Mouse (Mus musculus) liver, embryonic 16.5 days (tissue): Measurements from ENCODE around the gene Tgfbr2. TPM values are rescaled to one million over a fixed set of nuclear protein-coding genes. Genes with fewer than 3 reads are reported as not detected.

ENCODE experiments used
- ATAC-seq: fragments of 200-750 bp; cut with Nextera tagmentation; 2 replicates; pipeline ENCODE4 v1.8.0; 2017; ENCODE audit warnings: low read depth, mild to moderate bottlenecking, moderate number of reproducible peaks, moderate library complexity
- H3K27ac ChIP-seq: fragments of 300-500 bp; sonication (generic); 2 replicates; pipeline ENCODE4 v1.5.1; 2014; ENCODE audit warnings: mild to moderate bottlenecking, low read length
- H3K27me3 ChIP-seq: fragments of 300-500 bp; sonication (generic); 2 replicates; pipeline ENCODE4 v1.6.1; 2014; ENCODE audit warnings: low read depth, low read length, mixed read lengths; ENCODE audit not compliant: control insufficient read depth, insufficient read depth
- H3K36me3 ChIP-seq: fragments of 300-500 bp; sonication (generic); 2 replicates; pipeline ENCODE4 v1.6.1; 2014; ENCODE audit warnings: mild to moderate bottlenecking; ENCODE audit not compliant: control insufficient read depth, insufficient read depth
- H3K4me1 ChIP-seq: fragments of 300-500 bp; sonication (generic); 2 replicates; pipeline ENCODE4 v1.6.1; 2014; ENCODE audit warnings: low read depth, low read length, mixed read lengths; ENCODE audit not compliant: control insufficient read depth
- H3K4me2 ChIP-seq: fragments of 300-500 bp; sonication (generic); 2 replicates; pipeline ENCODE4 v1.6.1; 2014; ENCODE audit warnings: low read depth, low read length, mixed read lengths
- H3K4me3 ChIP-seq: fragments of 300-500 bp; sonication (generic); 2 replicates; pipeline ENCODE4 v1.5.1; 2014; ENCODE audit warnings: low read depth, mild to moderate bottlenecking, low read length
- H3K9ac ChIP-seq: fragments of 300-500 bp; sonication (generic); 2 replicates; pipeline ENCODE4 v1.6.1; 2014; ENCODE audit warnings: low read depth, low read length
- H3K9me3 ChIP-seq: fragments of 300-500 bp; sonication (generic); replicated peaks from 2 replicates; pipeline ENCODE4 v1.6.1; 2016; ENCODE audit warnings: low read length; ENCODE audit not compliant: control insufficient read depth
- WGBS: fragments of 180-500 bp; shearing (Covaris S2); extraction: QIAGEN DNeasy Blood & Tissue Kit; methylation state at CpG from one replicate; pipeline ENCODE4 v1.1.7; 2014; ENCODE audit not compliant: insufficient replicate concordance; 5-methylcytosine and 5-hydroxymethylcytosine counted together
- polyA plus RNA-seq: library from polyadenylated mRNA; unstranded; fragments of >200 nt; fragmentation: Nextera tagmentation; extraction: Ambion mirVana; gene quantifications from 2 replicates; pipeline ENCODE4 v1.2.1, GENCODE M21; 2015

Gene Tgfbr2
- polyA plus RNA-seq, 1 experiment from 2014 or later = 7.5 TPM

DNA sequence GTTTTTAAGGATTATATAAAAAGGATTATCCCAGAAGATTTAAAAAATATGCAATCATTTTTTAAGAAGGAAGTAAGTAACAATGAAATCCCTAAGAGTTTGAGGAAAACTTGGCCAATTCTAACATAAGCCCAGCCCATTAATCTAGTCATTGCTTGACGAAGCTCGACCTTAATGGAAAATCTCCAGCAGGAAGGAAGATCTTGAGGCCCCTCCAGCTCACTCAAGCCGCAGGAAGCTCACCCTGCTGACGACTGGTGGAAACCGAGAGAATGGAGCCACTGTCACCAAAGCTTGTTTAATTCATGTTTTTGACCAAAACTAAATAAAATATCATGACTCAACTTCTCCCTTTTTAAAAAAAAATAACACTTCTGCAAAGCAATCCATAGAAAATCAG, 18.7 kb downstream of the Tgfbr2 start:
- Histone ChIP-seq H3K36me3 (peaks cover 4% of the 10 kb centered on the region), H3K27me3 (no peaks in the 10 kb centered on the region), H3K9ac (no peak overlapping the region), H3K4me2 (no peak overlapping the region), H3K9me3 (no peaks in the 10 kb centered on the region), H3K4me1 (peaks cover 7% of the 10 kb centered on the region), H3K4me3 (no peak overlapping the region), H3K27ac (no peak overlapping the region)
- ATAC-seq = no peak
- WGBS = 44% methylated on average over 5 of the region's 5 CpGs

GRCm38 (mm10) chr9:116152878-116153277, 22.3 kb downstream of the Tgfbr2 start:
- WGBS = 60% methylated on average over 4 of the region's 4 CpGs

DNA sequence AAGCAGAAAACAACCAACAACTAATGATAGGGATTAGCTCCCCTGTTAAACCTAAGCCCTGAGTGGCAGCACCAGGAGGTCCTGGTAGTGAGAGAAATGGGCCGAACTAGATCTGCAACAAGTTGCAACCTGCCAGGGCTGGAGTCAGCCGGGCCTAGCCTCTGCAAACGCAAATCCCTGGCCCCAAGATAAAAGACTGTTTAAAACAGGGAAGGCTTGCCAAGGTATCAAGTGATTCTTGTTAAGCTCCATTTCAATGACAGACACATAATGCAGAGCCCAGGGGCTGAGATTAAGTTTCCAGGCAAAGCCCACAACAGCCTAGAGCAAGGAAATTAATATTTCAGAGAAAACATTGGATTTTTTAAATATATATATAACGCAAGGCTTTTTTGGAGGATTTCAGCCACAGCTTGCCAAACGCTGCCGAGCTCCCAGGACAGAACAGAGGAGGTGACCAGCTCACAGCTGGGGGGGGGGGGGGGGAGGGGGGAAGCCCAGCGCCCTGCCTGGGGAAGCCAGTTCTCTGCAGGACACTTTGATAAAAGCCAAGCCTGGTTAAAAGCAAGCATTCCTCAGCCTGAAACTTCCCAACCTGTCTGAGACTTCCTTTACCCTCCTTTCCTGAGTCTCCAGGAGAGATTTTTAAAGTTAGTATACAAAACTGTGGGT, 24.3 kb downstream of the Tgfbr2 start:
- Histone ChIP-seq H3K36me3 (peaks cover 4% of the 10 kb centered on the region), H3K4me3 (no peak overlapping the region), H3K4me2 (no peak overlapping the region), H3K27me3 (no peaks in the 10 kb centered on the region), H3K27ac (no peak overlapping the region), H3K9ac (no peak overlapping the region), H3K4me1 (peaks cover 13% of the 10 kb centered on the region), H3K9me3 (no peaks in the 10 kb centered on the region)
- WGBS = 46% methylated on average over 7 of the region's 7 CpGs
- ATAC-seq = no peak

More at GRCm38 (mm10) chr9:116152878-116153277, 22.3 kb downstream of the Tgfbr2 start:
- Histone ChIP-seq H3K4me1 (peaks cover 5% of the 10 kb centered on the region), H3K27me3 (no peaks in the 10 kb centered on the region), H3K9me3 (no peaks in the 10 kb centered on the region), H3K4me2 (no peak overlapping the region), H3K9ac (no peak overlapping the region), H3K27ac (no peak overlapping the region), H3K36me3 (peaks cover 4% of the 10 kb centered on the region), H3K4me3 (no peak overlapping the region)
- no peak for ATAC-seq

DNA sequence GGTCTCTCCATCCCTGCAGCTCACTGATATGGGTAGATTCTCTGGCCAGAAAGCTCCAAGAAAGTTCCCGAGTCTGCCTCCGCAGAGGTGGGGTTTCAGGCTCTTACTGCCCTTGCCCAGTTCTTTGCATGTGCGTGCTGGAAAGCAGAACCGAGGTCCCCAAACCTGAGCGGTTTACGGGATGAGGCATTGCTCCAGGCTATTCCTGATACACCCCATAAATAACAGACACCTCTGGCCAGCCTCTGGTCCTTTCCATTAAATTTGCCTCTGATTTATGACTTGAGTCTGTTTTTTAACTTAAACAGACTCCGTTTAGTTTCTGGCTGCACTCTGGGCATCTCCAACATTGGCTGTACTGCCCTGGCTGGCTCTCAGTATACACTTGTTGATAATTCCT, 26.4 kb downstream of the Tgfbr2 start:
- Histone ChIP-seq H3K4me3 (no peak overlapping the region), H3K36me3 (no peaks in the 10 kb centered on the region), H3K27ac (no peak overlapping the region), H3K27me3 (no peaks in the 10 kb centered on the region), H3K9me3 (no peaks in the 10 kb centered on the region), H3K9ac (no peak overlapping the region), H3K4me1 (peaks cover 13% of the 10 kb centered on the region), H3K4me2 (no peak overlapping the region)
- WGBS = 79% methylated on average over 7 of the region's 7 CpGs
- no peak for ATAC-seq

DNA sequence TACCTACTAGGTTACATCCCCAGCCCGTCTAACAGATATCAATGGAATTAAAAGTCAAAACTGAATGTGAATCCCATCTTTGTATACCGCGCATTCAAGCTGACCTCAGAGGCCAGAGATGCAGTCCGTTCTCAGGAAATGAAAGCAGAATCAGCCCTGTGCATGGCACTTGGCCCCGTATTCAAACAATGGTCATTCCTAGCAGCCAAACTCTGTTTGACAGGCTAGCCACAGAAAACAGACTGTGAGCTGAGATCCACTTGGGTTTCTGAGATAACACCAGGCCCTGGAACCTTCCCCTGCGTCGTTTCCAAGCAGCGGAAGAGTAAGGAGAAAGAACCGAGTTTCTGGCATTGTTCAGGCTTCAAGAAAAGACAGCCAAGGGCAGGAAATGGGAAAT, 28.9 kb downstream of the Tgfbr2 start:
- peak overlapping the region; percentile 43; the same call in 1 of the 2 replicates for H3K27ac ChIP-seq
- peak; percentile 24; the same call in 1 of the 2 replicates for ATAC-seq
- H3K27me3 ChIP-seq = no peaks in the 10 kb centered on the region
- no peak overlapping the region for H3K4me2 ChIP-seq
- no peak overlapping the region for H3K4me3 ChIP-seq
- no peak overlapping the region for H3K9ac ChIP-seq
- 23% methylated on average over 9 of the region's 9 CpGs for WGBS
- H3K4me1 ChIP-seq = peaks cover 8% of the 10 kb centered on the region
- H3K9me3 ChIP-seq = no peaks in the 10 kb centered on the region
- no peaks in the 10 kb centered on the region for H3K36me3 ChIP-seq

GRCm38 (mm10) chr9:116145231-116145641, 29.9 kb downstream of the Tgfbr2 start:
- Histone ChIP-seq H3K27me3 (no peaks in the 10 kb centered on the region), H3K4me1 (peaks cover 8% of the 10 kb centered on the region), H3K4me2 (no peak overlapping the region), H3K27ac (peak overlapping the region; percentile 55), H3K4me3 (no peak overlapping the region), H3K36me3 (no peaks in the 10 kb centered on the region), H3K9me3 (no peaks in the 10 kb centered on the region), H3K9ac (no peak overlapping the region)
- 9% methylated on average over 10 of the region's 10 CpGs for WGBS
- peak; percentile 56 for ATAC-seq

DNA sequence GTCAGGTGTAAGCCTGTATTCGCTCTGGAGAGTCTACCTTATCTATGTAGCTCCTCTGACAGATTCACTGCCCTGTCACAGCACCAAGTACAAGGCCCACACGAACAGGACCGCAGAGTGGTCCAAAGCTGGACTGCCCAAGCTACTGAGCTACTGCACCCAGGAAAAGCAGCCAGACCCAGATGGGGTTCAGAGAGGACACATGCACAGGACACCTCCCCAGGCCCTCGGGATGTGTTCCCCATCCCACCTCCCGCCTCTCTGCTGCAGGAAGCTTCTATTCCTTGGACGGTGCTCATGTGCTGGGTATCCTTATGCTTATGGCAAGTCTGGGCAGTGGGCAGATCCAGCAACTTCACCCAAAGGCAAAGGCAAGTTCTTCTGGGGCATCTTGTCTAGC, 34.7 kb downstream of the Tgfbr2 start:
- H3K9ac ChIP-seq = no peak overlapping the region
- H3K27ac ChIP-seq = no peak overlapping the region
- peaks cover 13% of the 10 kb centered on the region for H3K4me1 ChIP-seq
- H3K4me2 ChIP-seq = no peak overlapping the region
- no peaks in the 10 kb centered on the region for H3K9me3 ChIP-seq
- no peaks in the 10 kb centered on the region for H3K36me3 ChIP-seq
- no peak for ATAC-seq
- no peaks in the 10 kb centered on the region for H3K27me3 ChIP-seq
- H3K4me3 ChIP-seq = no peak overlapping the region
- 67% methylated on average over 6 of the region's 6 CpGs for WGBS

- Histone ChIP-seq H3K4me3 (no peak overlapping the region), H3K4me2 (no peak overlapping the region), H3K36me3 (no peaks in the 10 kb centered on the region), H3K9ac (no peak overlapping the region), H3K27me3 (no peaks in the 10 kb centered on the region), H3K4me1 (peaks cover 13% of the 10 kb centered on the region), H3K9me3 (no peaks in the 10 kb centered on the region), H3K27ac (no peak overlapping the region)
- ATAC-seq = no peak
- 38% methylated on average over 7 of the region's 7 CpGs for WGBS
Measured at GRCm38 (mm10) chr9:116139549-116139948, 35.6 kb downstream of the Tgfbr2 start.

DNA sequence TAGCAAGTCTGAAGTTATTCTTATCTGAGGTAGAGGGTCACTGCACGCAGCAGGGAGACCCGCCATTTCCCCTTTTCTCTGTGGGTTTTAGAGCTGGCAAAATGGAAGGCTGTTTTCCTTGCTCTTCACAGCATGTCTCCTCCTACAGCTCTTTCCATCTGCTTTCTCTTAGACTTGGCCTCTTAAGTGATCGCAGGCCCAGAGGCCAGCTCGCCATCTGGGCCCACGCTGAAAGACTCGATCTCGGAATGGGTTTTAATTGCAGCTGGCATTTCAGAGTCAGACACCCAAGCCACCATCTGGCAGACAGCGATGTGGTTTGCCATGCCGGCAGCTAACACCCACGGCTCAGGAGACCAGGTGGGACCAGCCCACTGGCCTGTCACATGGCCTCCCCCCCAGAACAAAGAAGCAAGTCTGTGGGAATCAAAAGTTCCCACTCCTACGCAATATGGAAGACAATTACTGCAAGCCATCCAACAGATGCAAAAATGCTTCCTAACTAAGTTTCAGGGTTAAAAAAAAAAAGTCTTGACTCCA, 36.5 kb downstream of the Tgfbr2 start:
- 55% methylated on average over 11 of the region's 11 CpGs for WGBS
- no peak overlapping the region for H3K4me2 ChIP-seq
- no peaks in the 10 kb centered on the region for H3K36me3 ChIP-seq
- H3K9ac ChIP-seq = no peak overlapping the region
- H3K4me1 ChIP-seq = peaks cover 13% of the 10 kb centered on the region
- H3K9me3 ChIP-seq = no peaks in the 10 kb centered on the region
- H3K4me3 ChIP-seq = no peak overlapping the region
- ATAC-seq = no peak
- no peaks in the 10 kb centered on the region for H3K27me3 ChIP-seq
- no peak overlapping the region for H3K27ac ChIP-seq
